Mouse (Mus musculus) stomach, embryonic 15.5 days (tissue): ENCODE results near the gene Rufy4. TPM values are rescaled to one million over a fixed set of nuclear protein-coding genes. Genes with fewer than 3 reads are reported as not detected.

Experiments used
- ATAC-seq: fragments of 200-750 bp; cut with Nextera tagmentation; 2 replicates; pipeline ENCODE4 v1.8.0; 2017; ENCODE audit warnings: low read depth, moderate number of reproducible peaks, moderate TSS enrichment; ENCODE audit not compliant: insufficient read depth, low FRiP score
- H3K27ac ChIP-seq: fragments of 300-500 bp; sonication (generic); 2 replicates; pipeline ENCODE4 v1.5.1; 2015; ENCODE audit warnings: mild to moderate bottlenecking, inconsistent platforms
- H3K27me3 ChIP-seq: fragments of 300-500 bp; sonication (generic); replicated peaks from 2 replicates; pipeline ENCODE4 v1.6.1; 2015; ENCODE audit warnings: inconsistent platforms
- H3K36me3 ChIP-seq: fragments of 300-500 bp; sonication (generic); 2 replicates; pipeline ENCODE4 v1.6.1; 2015; ENCODE audit warnings: inconsistent platforms
- H3K4me1 ChIP-seq: fragments of 300-500 bp; sonication (generic); 2 replicates; pipeline ENCODE4 v1.6.1; 2015; ENCODE audit warnings: inconsistent platforms
- H3K4me2 ChIP-seq: fragments of 300-500 bp; sonication (generic); 2 replicates; pipeline ENCODE4 v1.6.1; 2015; ENCODE audit warnings: mild to moderate bottlenecking, inconsistent platforms
- H3K4me3 ChIP-seq: fragments of 300-500 bp; sonication (generic); replicated peaks from 2 replicates; pipeline ENCODE4 v1.5.1; 2015; ENCODE audit warnings: inconsistent platforms
- H3K9ac ChIP-seq: fragments of 300-500 bp; sonication (generic); 2 replicates; pipeline ENCODE4 v1.6.1; 2015; ENCODE audit warnings: inconsistent platforms
- H3K9me3 ChIP-seq: fragments of 300-500 bp; sonication (generic); 2 replicates; pipeline ENCODE4 v1.6.1; 2016; ENCODE audit warnings: inconsistent platforms
- WGBS: fragments of 180-500 bp; shearing (Covaris S2); methylation state at CpG from one replicate; pipeline ENCODE4 v1.1.7; 2015; 5-methylcytosine and 5-hydroxymethylcytosine counted together
- polyA plus RNA-seq: library from polyadenylated mRNA; unstranded; fragments of >200 nt; fragmentation: Nextera tagmentation; extraction: Ambion mirVana; gene quantifications from 2 replicates; pipeline ENCODE4 v1.2.1, GENCODE M21; 2015

Rufy4 gene
- polyA plus RNA-seq, 1 experiment from 2014 or later: 0.23 TPM

GRCm38 (mm10) chr1:74192711-74193110 is 67.4 kb downstream of the Rufy4 start:
- no peaks in the 10 kb centered on the region for H3K27me3 ChIP-seq
- H3K4me1 ChIP-seq: 0 out of 2 replicates have a peak, but pooled peaks cover 5% of the 10 kb centered on the region
- H3K9me3 ChIP-seq: no peaks in the 10 kb centered on the region
- ATAC-seq: no peak
- no peak overlapping the region for H3K9ac ChIP-seq
- H3K27ac ChIP-seq: no peak overlapping the region
- 75% methylated on average over 2 of the region's 2 CpGs for WGBS
- no peak overlapping the region for H3K4me2 ChIP-seq
- H3K36me3 ChIP-seq: no peaks in the 10 kb centered on the region
- H3K4me3 ChIP-seq: no peak overlapping the region

DNA sequence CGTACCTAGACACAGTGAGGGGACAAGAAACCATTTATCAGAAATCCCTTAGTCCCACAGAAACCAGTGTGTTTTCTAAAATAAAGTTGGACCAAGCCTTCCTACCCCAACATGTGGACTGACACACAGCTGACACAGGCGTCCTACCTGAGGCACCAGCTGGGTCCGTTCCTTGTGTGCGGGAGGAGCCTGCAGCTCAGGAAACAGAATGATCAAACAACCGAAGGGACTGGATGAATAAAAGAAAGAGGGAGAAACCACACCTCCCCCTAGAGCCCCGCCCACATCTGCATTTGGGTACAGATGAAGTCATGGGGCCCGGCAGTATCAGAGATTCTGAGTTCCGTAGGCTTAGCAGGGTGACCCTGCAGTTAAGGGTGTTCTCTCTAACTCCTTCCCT is 69.1 kb downstream of the Rufy4 start, which contains the start of gene Cxcr1:
TSS of gene Cxcr1 (minus strand) at position 187 of the 400 bp plus-strand sequence.
- Histone ChIP-seq H3K36me3 (no peaks in the 10 kb centered on the region), H3K4me3 (no peak within 1 kb of the TSS), H3K27me3 (no peaks in the 10 kb centered on the region), H3K27ac (no peak within 1 kb of the TSS), H3K9ac (no peak within 1 kb of the TSS), H3K4me2 (no peak within 1 kb of the TSS), H3K4me1 (0 out of 2 replicates have a peak, but pooled peaks cover 10% of the 10 kb centered on the region), H3K9me3 (no peaks in the 10 kb centered on the region)
- WGBS: 58% methylated on average over 8 of the region's 8 CpGs
- no peak for ATAC-seq

DNA sequence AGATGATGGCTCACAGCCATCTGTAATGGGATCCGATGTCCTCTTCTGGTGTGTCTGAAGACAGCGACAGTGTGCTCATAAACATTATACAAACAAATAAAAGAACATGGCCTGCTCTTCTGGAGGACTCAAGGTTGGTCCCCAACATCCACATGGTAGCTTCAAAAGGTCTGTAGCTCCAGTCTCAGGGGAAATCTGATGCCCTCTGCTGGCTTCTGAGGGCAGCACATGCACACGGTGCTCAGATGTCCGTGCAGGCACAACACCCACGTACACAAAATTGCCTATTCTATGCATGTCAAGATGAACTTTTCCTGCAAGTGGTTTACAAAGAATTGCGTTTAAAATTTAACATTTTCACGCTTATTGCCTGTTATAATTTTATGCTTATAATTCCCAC is 70.6 kb downstream of the Rufy4 start:
- 45% methylated on average over 7 of the region's 7 CpGs for WGBS
- ATAC-seq: no peak

GRCm38 (mm10) chr1:74196621-74197419 is 71.5 kb downstream of the Rufy4 start:
- Histone ChIP-seq H3K9ac (no peak overlapping the region), H3K9me3 (no peaks in the 10 kb centered on the region), H3K27me3 (no peaks in the 10 kb centered on the region), H3K36me3 (no peaks in the 10 kb centered on the region), H3K4me1 (0 out of 2 replicates have a peak, but pooled peaks cover 10% of the 10 kb centered on the region), H3K4me2 (no peak overlapping the region), H3K27ac (no peak overlapping the region), H3K4me3 (no peak overlapping the region)
- WGBS: 76% methylated on average over 17 of the region's 17 CpGs
- ATAC-seq: peak; percentile 40

More for the DNA sequence above, 70.6 kb downstream of the Rufy4 start:
- H3K36me3 ChIP-seq: no peaks in the 10 kb centered on the region
- H3K27me3 ChIP-seq: no peaks in the 10 kb centered on the region
- no peaks in the 10 kb centered on the region for H3K9me3 ChIP-seq
- H3K4me3 ChIP-seq: no peak overlapping the region
- 0 out of 2 replicates have a peak, but pooled peaks cover 10% of the 10 kb centered on the region for H3K4me1 ChIP-seq
- no peak overlapping the region for H3K27ac ChIP-seq
- H3K9ac ChIP-seq: no peak overlapping the region
- no peak overlapping the region for H3K4me2 ChIP-seq

Other genes with a start within 250 kb of the Rufy4 start
- 34.5 and 40.3 TPM in 2 replicates for gene Tns1, start 1.1 kb upstream of the Rufy4 start, polyA plus RNA-seq
- gene Cxcr2, start 28.4 kb downstream of the Rufy4 start, polyA plus RNA-seq: 0.67 and 0.69 TPM in 2 replicates
- not detected in 2 replicates for gene Cxcr1, start 69.1 kb downstream of the Rufy4 start, polyA plus RNA-seq
- gene Arpc2, start 110.5 kb downstream of the Rufy4 start, polyA plus RNA-seq: 493 and 505 TPM in 2 replicates
- gene Gpbar1, start 153.0 kb downstream of the Rufy4 start, polyA plus RNA-seq: 1.1 and 1.3 TPM in 2 replicates
- 229 and 235 TPM in 2 replicates for gene Aamp, start 159.2 kb downstream of the Rufy4 start, polyA plus RNA-seq
- 117 and 124 TPM in 2 replicates for gene Pnkd, start 159.4 kb downstream of the Rufy4 start, polyA plus RNA-seq
- 68.3 and 73.4 TPM in 2 replicates for gene Tmbim1, start 180.1 kb downstream of the Rufy4 start, polyA plus RNA-seq
- 0.53 and 0.55 TPM in 2 replicates for gene Catip, start 236.6 kb downstream of the Rufy4 start, polyA plus RNA-seq
- 6.1 and 6.6 TPM in 2 replicates for gene Slc11a1, start 249.7 kb downstream of the Rufy4 start, polyA plus RNA-seq